Mouse (Mus musculus) midbrain, embryonic 14.5 days (tissue): ENCODE results near the gene Hmga1b. TPM values are rescaled to one million over a fixed set of nuclear protein-coding genes. Genes with fewer than 3 reads are reported as not detected.

Source experiments
- ATAC-seq: fragments of 200-750 bp; cut with Nextera tagmentation; 2 replicates; pipeline ENCODE4 v1.8.0; 2017; ENCODE audit warnings: moderate number of reproducible peaks, moderate library complexity; ENCODE audit not compliant: low FRiP score, low TSS enrichment
- DNase-seq: peaks from one replicate; pipeline ENCODE4 v3.0.0-alpha.2; 2015
- H3K27ac ChIP-seq: fragments of 300-500 bp; sonication (generic); replicated peaks from 2 replicates; pipeline ENCODE4 v1.5.1; 2014; ENCODE audit warnings: mild to moderate bottlenecking, low read depth, low read length, moderate library complexity
- H3K27me3 ChIP-seq: fragments of 300-500 bp; sonication (generic); 2 replicates; pipeline ENCODE4 v1.6.1; 2014; ENCODE audit warnings: low read length, control low read depth, mixed read lengths; ENCODE audit not compliant: control insufficient read depth, insufficient read depth
- H3K36me3 ChIP-seq: fragments of 300-500 bp; sonication (generic); 2 replicates; pipeline ENCODE4 v1.6.1; 2014; ENCODE audit warnings: low read length, control low read depth; ENCODE audit not compliant: control insufficient read depth, insufficient read depth
- H3K4me1 ChIP-seq: fragments of 300-500 bp; sonication (generic); 2 replicates; pipeline ENCODE4 v1.6.1; 2014; ENCODE audit warnings: mild to moderate bottlenecking, antibody characterized with exemption, low read length, control low read depth; ENCODE audit not compliant: control insufficient read depth, insufficient read depth
- H3K4me2 ChIP-seq: fragments of 300-500 bp; sonication (generic); 2 replicates; pipeline ENCODE4 v1.6.1; 2014; ENCODE audit warnings: mild to moderate bottlenecking, low read length, moderate library complexity
- H3K4me3 ChIP-seq: fragments of 300-500 bp; sonication (generic); replicated peaks from 2 replicates; pipeline ENCODE4 v1.5.1; 2014; ENCODE audit warnings: low read depth, low read length
- H3K9ac ChIP-seq: fragments of 300-500 bp; sonication (generic); replicated peaks from 2 replicates; pipeline ENCODE4 v1.6.1; 2014; ENCODE audit warnings: mild to moderate bottlenecking, low read length, moderate library complexity
- H3K9me3 ChIP-seq: fragments of 300-500 bp; sonication (generic); 2 replicates; pipeline ENCODE4 v1.6.1; 2016; ENCODE audit warnings: low read length, control low read depth, mixed read lengths; ENCODE audit not compliant: control insufficient read depth
- WGBS: fragments of 180-500 bp; shearing (Covaris S2); extraction: QIAGEN DNeasy Blood & Tissue Kit; methylation state at CpG from one replicate; pipeline ENCODE4 v1.1.7; 2014; 5-methylcytosine and 5-hydroxymethylcytosine counted together
- polyA plus RNA-seq: library from polyadenylated mRNA; unstranded; fragments of >200 nt; fragmentation: Nextera tagmentation; extraction: Ambion mirVana; gene quantifications from 2 replicates; pipeline ENCODE4 v1.2.1, GENCODE M21; 2014

The Hmga1b gene
- polyA plus RNA-seq, 1 experiment from 2014 or later = 2.0 TPM

DNA sequence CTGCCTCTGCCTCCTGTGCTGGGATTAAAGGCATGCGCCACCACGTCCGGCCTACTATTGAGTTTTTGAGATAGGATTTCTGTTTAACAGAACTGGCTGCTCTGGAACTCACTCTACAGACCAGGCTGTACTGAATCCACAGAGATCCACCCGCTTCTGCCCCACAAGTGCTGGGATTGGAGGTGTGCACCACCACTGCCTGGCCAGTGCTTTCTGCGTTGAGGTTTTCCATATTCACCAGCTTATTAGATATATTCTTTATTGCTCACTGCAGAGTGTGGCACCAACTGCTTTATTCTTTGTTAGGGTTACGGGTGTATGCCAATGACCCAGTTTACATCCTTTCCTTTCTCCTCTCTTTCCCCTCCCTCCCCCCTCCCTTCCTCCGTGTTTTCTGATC lies 41.7 kb downstream of the Hmga1b start:
- H3K9me3 ChIP-seq = no peaks in the 10 kb centered on the region
- H3K27ac ChIP-seq = no peak overlapping the region
- no peak overlapping the region for H3K4me2 ChIP-seq
- 74% methylated on average over 7 of the region's 7 CpGs for WGBS
- H3K4me3 ChIP-seq = no peak overlapping the region
- peaks cover 46% of the 10 kb centered on the region for H3K36me3 ChIP-seq
- ATAC-seq = no peak
- H3K27me3 ChIP-seq = no peaks in the 10 kb centered on the region
- no peak overlapping the region for H3K9ac ChIP-seq
- no peaks in the 10 kb centered on the region for H3K4me1 ChIP-seq
- DNase-seq = no peak

GRCm38 (mm10) chr11:120804769-120805168 lies 42.2 kb downstream of the Hmga1b start:
- 72% methylated on average over 4 of the region's 4 CpGs for WGBS
- no peaks in the 10 kb centered on the region for H3K27me3 ChIP-seq
- no peak overlapping the region for H3K27ac ChIP-seq
- no peak overlapping the region for H3K4me2 ChIP-seq
- H3K36me3 ChIP-seq = peaks cover 51% of the 10 kb centered on the region
- no peaks in the 10 kb centered on the region for H3K9me3 ChIP-seq
- no peak overlapping the region for H3K9ac ChIP-seq
- ATAC-seq (no peak), DNase-seq (no peak)
- H3K4me1 ChIP-seq = no peaks in the 10 kb centered on the region
- no peak overlapping the region for H3K4me3 ChIP-seq

DNA sequence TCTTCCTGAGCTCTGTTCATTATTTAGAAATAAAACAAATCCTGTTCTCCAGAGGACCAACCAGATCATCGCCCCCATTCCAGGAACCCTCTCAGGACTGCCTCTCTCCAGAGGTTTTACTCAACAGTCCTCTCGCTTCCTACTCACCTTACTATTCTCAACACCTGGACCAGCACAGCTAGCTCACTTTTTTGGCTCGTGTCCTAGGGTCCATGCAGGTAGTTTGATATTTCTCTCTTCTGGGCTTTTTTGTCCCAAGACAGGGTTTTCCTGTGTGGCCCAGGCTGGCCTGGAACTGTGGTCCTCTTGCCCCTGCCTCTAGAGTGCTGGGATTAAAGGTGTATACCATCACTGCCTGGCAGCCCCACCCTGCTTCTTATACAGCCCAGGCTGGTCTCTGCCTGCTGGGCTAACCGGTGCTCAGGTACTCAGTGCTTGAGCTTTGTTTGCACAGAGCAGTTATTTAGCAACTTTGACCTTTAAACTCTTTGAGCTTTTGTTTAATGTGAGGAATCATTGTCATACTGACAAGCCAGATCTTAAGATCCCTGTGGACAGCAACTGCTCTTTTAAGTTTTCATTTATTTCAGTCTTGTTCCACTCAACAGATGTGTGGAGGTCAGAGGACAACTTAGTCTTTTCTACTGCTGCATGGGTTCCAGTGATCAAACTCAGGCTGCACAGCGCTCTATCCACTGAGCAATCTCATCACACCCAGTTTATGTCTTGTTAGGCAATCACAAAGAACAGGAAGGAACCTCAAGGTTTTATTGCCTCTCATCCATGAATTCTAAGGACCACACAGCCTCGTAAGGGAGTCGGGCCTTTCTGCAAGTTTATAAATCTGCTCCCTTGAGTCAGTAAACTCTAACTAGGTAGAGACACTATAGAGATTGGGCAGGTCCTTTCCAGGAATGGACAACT lies 43.0 kb downstream of the Hmga1b start:
- Histone ChIP-seq H3K27me3 (no peaks in the 10 kb centered on the region), H3K36me3 (peaks cover 59% of the 10 kb centered on the region), H3K9me3 (no peaks in the 10 kb centered on the region), H3K9ac (no peak overlapping the region), H3K27ac (no peak overlapping the region), H3K4me1 (no peaks in the 10 kb centered on the region), H3K4me2 (no peak overlapping the region), H3K4me3 (no peak overlapping the region)
- DNase-seq = no peak
- ATAC-seq = no peak
- 89% methylated on average over 7 of the region's 7 CpGs for WGBS

- no peak overlapping the region for H3K9ac ChIP-seq
- 95% methylated on average over 12 of the region's 12 CpGs for whole genome bisulfite sequencing
- H3K27me3 ChIP-seq = no peaks in the 10 kb centered on the region
- no peak overlapping the region for H3K4me2 ChIP-seq
- ATAC-seq (no peak), DNase-seq (no peak)
- no peak overlapping the region for H3K27ac ChIP-seq
- no peak overlapping the region for H3K4me3 ChIP-seq
- peaks cover 83% of the 10 kb centered on the region for H3K36me3 ChIP-seq
- no peaks in the 10 kb centered on the region for H3K9me3 ChIP-seq
- no peaks in the 10 kb centered on the region for H3K4me1 ChIP-seq
Measured at GRCm38 (mm10) chr11:120808010-120808409, 45.4 kb downstream of the Hmga1b start.

DNA sequence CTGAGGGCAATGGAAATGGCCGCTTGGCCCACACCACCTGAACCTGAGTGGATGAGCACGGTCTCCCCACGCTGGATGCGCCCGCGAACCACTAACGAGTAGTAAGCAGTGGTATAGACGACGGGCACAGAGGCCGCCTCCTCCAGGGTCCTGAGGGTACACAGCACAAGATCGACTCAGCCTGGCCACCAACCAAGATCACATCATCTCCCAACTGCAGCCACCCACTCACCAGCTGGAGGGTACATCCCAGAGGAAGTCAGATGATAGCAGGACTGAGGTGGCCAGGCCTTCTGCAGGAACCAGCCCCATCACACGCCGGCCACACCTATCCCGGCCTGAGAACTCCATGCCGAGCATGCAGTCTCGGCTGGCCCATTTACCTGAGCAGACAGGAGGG lies 49.5 kb downstream of the Hmga1b start:
- WGBS = 96% methylated on average over 16 of the region's 16 CpGs
- Histone ChIP-seq H3K9me3 (no peaks in the 10 kb centered on the region), H3K4me2 (no peak overlapping the region), H3K27ac (no peak overlapping the region), H3K27me3 (no peaks in the 10 kb centered on the region), H3K4me1 (no peaks in the 10 kb centered on the region), H3K4me3 (no peak overlapping the region), H3K36me3 (peaks cover 100% of the 10 kb centered on the region), H3K9ac (no peak overlapping the region)
- ATAC-seq = no peak
- DNase-seq = no peak

Other genes with a start within 250 kb of the Hmga1b start
- gene Gcgr, start 232.1 kb upstream of the Hmga1b start, polyA plus RNA-seq = 0.18 and 0.21 TPM in 2 replicates
- 268 and 318 TPM in 2 replicates for gene Mcrip1, start 213.1 kb upstream of the Hmga1b start, polyA plus RNA-seq
- gene Ppp1r27, start 211.7 kb upstream of the Hmga1b start, polyA plus RNA-seq = not detected in 2 replicates
- gene P4hb, start 189.5 kb upstream of the Hmga1b start, polyA plus RNA-seq = 241 and 300 TPM in 2 replicates
- gene Arhgdia, start 181.2 kb upstream of the Hmga1b start, polyA plus RNA-seq = 353 and 438 TPM in 2 replicates
- gene Alyref, start 164.4 kb upstream of the Hmga1b start, polyA plus RNA-seq = 277 and 282 TPM in 2 replicates
- 210 and 266 TPM in 2 replicates for gene Anapc11, start 164.4 kb upstream of the Hmga1b start, polyA plus RNA-seq
- 0.77 and 0.82 TPM in 2 replicates for gene Npb, start 154.3 kb upstream of the Hmga1b start, polyA plus RNA-seq
- 148 and 181 TPM in 2 replicates for gene Pcyt2, start 144.9 kb upstream of the Hmga1b start, polyA plus RNA-seq
- gene Sirt7, start 137.6 kb upstream of the Hmga1b start, polyA plus RNA-seq = 38.4 and 39.5 TPM in 2 replicates
- 37.4 and 42.5 TPM in 2 replicates for gene Mafg, start 129.2 kb upstream of the Hmga1b start, polyA plus RNA-seq
- gene Pycr1, start 119.0 kb upstream of the Hmga1b start, polyA plus RNA-seq = 17.0 and 18.5 TPM in 2 replicates
- 0.51 and 1.5 TPM in 2 replicates for gene Myadml2, start 114.6 kb upstream of the Hmga1b start, polyA plus RNA-seq
- gene Notum, start 101.6 kb upstream of the Hmga1b start, polyA plus RNA-seq = 0.59 and 1.3 TPM in 2 replicates
- gene Aspscr1, start 89.8 kb upstream of the Hmga1b start, polyA plus RNA-seq = 136 and 141 TPM in 2 replicates
- 99.1 and 105 TPM in 2 replicates for gene Cenpx, start 49.1 kb upstream of the Hmga1b start, polyA plus RNA-seq
- gene Lrrc45, start 48.9 kb upstream of the Hmga1b start, polyA plus RNA-seq = 50.4 and 72.1 TPM in 2 replicates
- 113 and 646 TPM in 2 replicates for gene Rac3, start 41.3 kb upstream of the Hmga1b start, polyA plus RNA-seq
- 6.0 and 8.6 TPM in 2 replicates for gene Dcxr, start 35.5 kb upstream of the Hmga1b start, polyA plus RNA-seq
- gene Cbr2, start 30.7 kb upstream of the Hmga1b start, polyA plus RNA-seq = 0.51 TPM in 1 of 2 replicates, not detected in the other
- 83.9 and 102 TPM in 2 replicates for gene Rfng, start 21.4 kb downstream of the Hmga1b start, polyA plus RNA-seq
- gene Gps1, start 21.5 kb downstream of the Hmga1b start, polyA plus RNA-seq = 303 and 316 TPM in 2 replicates
- 39.4 and 48.0 TPM in 2 replicates for gene Dus1l, start 33.6 kb downstream of the Hmga1b start, polyA plus RNA-seq
- 120 and 124 TPM in 2 replicates for gene Fasn, start 61.8 kb downstream of the Hmga1b start, polyA plus RNA-seq
- gene Ccdc57, start 170.1 kb downstream of the Hmga1b start, polyA plus RNA-seq = 5.5 and 7.0 TPM in 2 replicates
- 3.4 and 4.8 TPM in 2 replicates for gene Slc16a3, start 185.7 kb downstream of the Hmga1b start, polyA plus RNA-seq
- 81.5 and 85.8 TPM in 2 replicates for gene Csnk1d, start 228.5 kb downstream of the Hmga1b start, polyA plus RNA-seq